Mouse (Mus musculus): ENCODE data around the gene Secisbp2. TPM values are rescaled to one million over a fixed set of nuclear protein-coding genes. Genes with fewer than 3 reads are reported as not detected.

The Secisbp2 gene
- polyA plus RNA-seq, 1 experiment from 2014 or later = 30.2 TPM

GRCm38 (mm10) chr13:51703893-51704292 is 52.4 kb downstream of the Secisbp2 start:
- ATAC-seq (replicated peaks; ENCODE audit: low FRiP score, low TSS enrichment, low read depth) = no peak
- 84% methylated on average over 5 of the region's 5 CpGs for WGBS

DNA sequence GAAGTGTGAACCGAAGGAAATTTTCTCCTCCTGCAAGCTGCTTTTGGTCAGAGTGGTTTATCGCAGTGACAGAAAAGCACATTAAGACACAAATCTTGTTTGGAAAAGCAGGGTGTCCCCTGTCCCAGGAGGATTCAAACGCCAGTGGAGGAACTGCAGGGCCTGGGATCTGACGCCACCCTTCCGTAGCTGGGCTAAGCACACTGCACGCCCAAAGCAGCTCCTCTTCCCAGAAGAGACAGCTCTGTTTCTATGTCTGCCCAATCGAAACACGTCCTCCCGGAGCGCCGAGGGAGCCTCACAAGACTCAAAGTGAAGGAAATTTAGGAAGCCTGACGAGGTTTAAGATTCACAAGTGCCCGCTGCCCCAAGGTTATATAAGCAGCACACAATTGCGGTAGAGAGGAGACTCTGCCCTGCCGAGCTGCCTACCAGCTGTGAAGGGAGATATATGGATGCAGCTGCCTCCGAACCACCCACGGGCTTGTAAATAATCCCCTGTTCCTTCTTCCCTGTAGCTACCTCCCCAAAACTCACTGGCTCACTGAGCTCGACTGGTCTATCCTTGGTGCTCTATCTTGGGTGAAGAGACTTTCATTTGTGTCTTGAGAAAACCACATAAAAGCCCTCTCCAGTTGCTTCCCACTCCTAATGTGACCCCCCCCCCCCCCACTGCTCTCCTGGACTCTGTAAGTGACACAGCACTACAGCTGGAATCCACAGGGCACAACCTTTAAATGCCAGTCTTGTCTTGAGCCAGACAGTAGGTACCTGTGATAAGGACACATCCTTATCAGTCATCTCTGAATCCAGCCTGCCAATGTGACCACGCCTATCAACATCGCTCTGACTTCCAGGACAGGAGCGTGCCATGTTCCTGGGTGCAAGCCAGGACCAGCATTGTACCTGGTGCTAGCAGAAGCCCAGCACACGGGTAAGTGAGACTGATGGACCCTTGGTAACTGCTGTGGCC is 54.7 kb downstream of the Secisbp2 start:
- 46% methylated on average over 22 of the region's 22 CpGs for WGBS
- no peak overlapping the region for H3K4me3 ChIP-seq (ENCODE audit: low read depth, low read length)
- no peaks in the 10 kb centered on the region for H3K27me3 ChIP-seq (replicated peaks; ENCODE audit: control insufficient read depth, insufficient read depth, low read length)
- H3K9ac ChIP-seq (ENCODE audit: low read length) = 0 out of 2 replicates have a peak overlapping the region, but pooled peaks have one; percentile 22
- no peaks in the 10 kb centered on the region for H3K36me3 ChIP-seq (ENCODE audit: control insufficient read depth, insufficient read depth, low read length)
- DNase-seq (ENCODE audit: low spot score) = peak; percentile 55
- H3K4me1 ChIP-seq (replicated peaks; ENCODE audit: control insufficient read depth, insufficient read depth, low read length) = 0 out of 2 replicates have a peak, but pooled peaks cover 6% of the 10 kb centered on the region
- H3K27ac ChIP-seq (ENCODE audit: low read depth) = no peak overlapping the region; the same call in 1 of the 2 replicates
- no peak for ATAC-seq (replicated peaks; ENCODE audit: low FRiP score, low TSS enrichment, low read depth)
- H3K4me2 ChIP-seq (ENCODE audit: low read length) = peak overlapping the region; percentile 41
- H3K9me3 ChIP-seq (ENCODE audit: control insufficient read depth, low read length) = no peaks in the 10 kb centered on the region

More at GRCm38 (mm10) chr13:51703893-51704292, 52.4 kb downstream of the Secisbp2 start:
- Histone ChIP-seq H3K9me3 (ENCODE audit: control insufficient read depth, low read length) (no peaks in the 10 kb centered on the region), H3K36me3 (ENCODE audit: control insufficient read depth, insufficient read depth, low read length) (no peaks in the 10 kb centered on the region), H3K27me3 (replicated peaks; ENCODE audit: control insufficient read depth, insufficient read depth, low read length) (no peaks in the 10 kb centered on the region), H3K4me3 (ENCODE audit: low read depth, low read length) (no peak overlapping the region), H3K4me1 (replicated peaks; ENCODE audit: control insufficient read depth, insufficient read depth, low read length) (0 out of 2 replicates have a peak, but pooled peaks cover 6% of the 10 kb centered on the region), H3K9ac (ENCODE audit: low read length) (no peak overlapping the region), H3K4me2 (ENCODE audit: low read length) (no peak overlapping the region), H3K27ac (ENCODE audit: low read depth) (no peak overlapping the region)
- DNase-seq (ENCODE audit: low spot score) = no peak

- no peak overlapping the region for H3K9ac ChIP-seq (ENCODE audit: low read length)
- DNase-seq (ENCODE audit: low spot score) (no peak), ATAC-seq (replicated peaks; ENCODE audit: low FRiP score, low TSS enrichment, low read depth) (no peak)
Observed at GRCm38 (mm10) chr13:51710738-51711137, 59.2 kb downstream of the Secisbp2 start.

DNA sequence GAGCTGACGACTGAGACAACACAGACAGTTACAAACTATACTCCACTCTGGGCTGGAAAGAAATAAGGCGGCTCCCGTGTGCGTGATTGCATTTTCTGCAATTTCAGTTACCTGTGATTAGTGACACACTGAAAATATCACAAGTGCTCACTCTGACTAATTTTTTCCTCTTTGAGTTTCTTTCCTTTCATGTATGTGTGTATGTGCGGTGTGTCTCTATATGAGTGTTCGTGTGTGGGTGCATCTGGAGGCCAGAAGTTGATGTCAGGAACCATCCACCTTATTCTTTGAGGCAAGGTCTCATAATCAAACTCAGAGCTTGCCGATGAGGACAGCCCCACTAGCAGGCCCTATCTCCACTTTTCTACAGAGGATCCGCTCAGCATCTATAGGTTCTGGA is 60.5 kb downstream of the Secisbp2 start:
- Histone ChIP-seq H3K9me3 (ENCODE audit: control insufficient read depth, low read length) (no peaks in the 10 kb centered on the region), H3K4me3 (ENCODE audit: low read depth, low read length) (no peak overlapping the region), H3K27ac (ENCODE audit: low read depth) (no peak overlapping the region), H3K9ac (ENCODE audit: low read length) (no peak overlapping the region), H3K36me3 (ENCODE audit: control insufficient read depth, insufficient read depth, low read length) (no peaks in the 10 kb centered on the region), H3K27me3 (replicated peaks; ENCODE audit: control insufficient read depth, insufficient read depth, low read length) (no peaks in the 10 kb centered on the region), H3K4me1 (replicated peaks; ENCODE audit: control insufficient read depth, insufficient read depth, low read length) (no peaks in the 10 kb centered on the region), H3K4me2 (ENCODE audit: low read length) (no peak overlapping the region)
- WGBS = 94% methylated on average over 8 of the region's 8 CpGs
- DNase-seq (ENCODE audit: low spot score) (no peak), ATAC-seq (replicated peaks; ENCODE audit: low FRiP score, low TSS enrichment, low read depth) (no peak)

More at GRCm38 (mm10) chr13:51710738-51711137, 59.2 kb downstream of the Secisbp2 start:
- 73% methylated on average over 7 of the region's 7 CpGs for WGBS
- Histone ChIP-seq H3K9me3 (ENCODE audit: control insufficient read depth, low read length) (no peaks in the 10 kb centered on the region), H3K4me1 (replicated peaks; ENCODE audit: control insufficient read depth, insufficient read depth, low read length) (0 out of 2 replicates have a peak, but pooled peaks cover 5% of the 10 kb centered on the region), H3K27ac (ENCODE audit: low read depth) (no peak overlapping the region), H3K4me3 (ENCODE audit: low read depth, low read length) (no peak overlapping the region), H3K4me2 (ENCODE audit: low read length) (no peak overlapping the region), H3K27me3 (replicated peaks; ENCODE audit: control insufficient read depth, insufficient read depth, low read length) (no peaks in the 10 kb centered on the region), H3K36me3 (ENCODE audit: control insufficient read depth, insufficient read depth, low read length) (no peaks in the 10 kb centered on the region)

DNA sequence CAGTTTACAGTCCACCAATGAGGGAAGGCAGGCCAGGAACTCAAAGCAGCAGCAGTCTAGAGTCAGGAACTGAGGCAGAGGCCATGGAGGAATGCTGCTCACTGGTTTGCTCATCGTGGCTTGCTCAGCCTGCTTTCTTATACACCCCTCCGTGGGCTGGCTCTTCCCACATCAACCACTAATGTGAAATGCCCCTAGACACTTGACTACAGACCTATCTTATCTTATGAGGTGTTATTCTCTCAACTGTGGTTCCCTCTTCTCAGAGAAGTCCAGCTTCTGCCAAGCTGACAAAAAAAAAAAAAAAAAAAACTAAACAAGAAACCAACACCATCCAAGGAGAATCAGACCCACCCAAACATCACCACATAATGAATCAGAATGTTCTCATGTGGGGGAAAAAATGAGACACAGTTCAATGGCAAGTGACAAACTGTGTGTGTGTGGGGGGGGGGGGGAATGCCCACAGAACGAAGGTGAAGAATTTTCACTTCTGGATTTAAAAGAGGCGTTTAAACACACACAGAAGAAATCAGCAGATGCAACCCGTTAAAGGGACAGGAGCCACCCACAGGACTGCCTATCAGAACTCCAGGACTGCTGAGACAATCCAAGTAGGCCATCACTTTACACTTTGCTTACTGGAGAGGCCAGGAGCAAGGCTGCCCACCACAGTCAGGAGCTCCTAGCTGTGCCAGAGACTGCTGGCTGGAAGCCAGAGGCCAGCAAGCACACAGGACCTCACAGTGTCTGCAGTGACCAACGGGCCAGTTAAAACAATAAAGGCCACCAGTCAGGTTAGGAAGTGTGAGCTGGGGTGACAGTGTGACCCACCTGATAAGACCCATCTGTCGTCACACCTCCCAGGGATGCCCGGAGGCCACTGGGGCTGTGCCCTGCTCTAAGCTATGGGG is 65.1 kb downstream of the Secisbp2 start:
- Histone ChIP-seq H3K36me3 (ENCODE audit: control insufficient read depth, insufficient read depth, low read length) (no peaks in the 10 kb centered on the region), H3K4me1 (replicated peaks; ENCODE audit: control insufficient read depth, insufficient read depth, low read length) (no peaks in the 10 kb centered on the region), H3K27me3 (replicated peaks; ENCODE audit: control insufficient read depth, insufficient read depth, low read length) (no peaks in the 10 kb centered on the region), H3K4me2 (ENCODE audit: low read length) (no peak overlapping the region), H3K4me3 (ENCODE audit: low read depth, low read length) (no peak overlapping the region), H3K27ac (ENCODE audit: low read depth) (no peak overlapping the region), H3K9me3 (ENCODE audit: control insufficient read depth, low read length) (no peaks in the 10 kb centered on the region), H3K9ac (ENCODE audit: low read length) (no peak overlapping the region)
- DNase-seq (ENCODE audit: low spot score) = no peak
- 69% methylated on average over 8 of the region's 8 CpGs for WGBS
- no peak for ATAC-seq (replicated peaks; ENCODE audit: low FRiP score, low TSS enrichment, low read depth)

DNA sequence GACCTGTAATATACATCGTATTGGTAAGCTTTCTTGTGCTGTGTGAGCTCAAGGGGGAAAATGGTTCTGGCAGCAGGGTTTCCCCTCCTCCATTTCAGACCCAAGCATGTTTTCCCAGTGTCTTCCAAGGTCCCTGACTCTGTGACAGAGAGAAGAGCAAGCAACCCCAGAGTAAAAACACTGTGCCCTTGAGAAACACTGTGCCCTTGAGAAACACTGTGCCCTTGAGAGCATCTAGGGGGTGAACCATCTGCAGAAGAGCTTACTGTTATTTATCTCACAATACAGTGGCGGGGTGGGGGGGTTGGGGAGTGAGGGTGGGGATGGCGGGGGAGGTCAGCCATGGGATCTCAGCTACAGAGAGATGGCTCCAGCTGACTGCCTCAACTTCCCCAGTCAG is 67.8 kb downstream of the Secisbp2 start:
- H3K9ac ChIP-seq (ENCODE audit: low read length) = no peak overlapping the region
- no peaks in the 10 kb centered on the region for H3K9me3 ChIP-seq (ENCODE audit: control insufficient read depth, low read length)
- no peaks in the 10 kb centered on the region for H3K4me1 ChIP-seq (replicated peaks; ENCODE audit: control insufficient read depth, insufficient read depth, low read length)
- WGBS = 83% methylated on average over 3 of the region's 3 CpGs
- no peaks in the 10 kb centered on the region for H3K36me3 ChIP-seq (ENCODE audit: control insufficient read depth, insufficient read depth, low read length)
- no peaks in the 10 kb centered on the region for H3K27me3 ChIP-seq (replicated peaks; ENCODE audit: control insufficient read depth, insufficient read depth, low read length)
- ATAC-seq (replicated peaks; ENCODE audit: low FRiP score, low TSS enrichment, low read depth) (no peak), DNase-seq (ENCODE audit: low spot score) (no peak)
- no peak overlapping the region for H3K27ac ChIP-seq (ENCODE audit: low read depth)
- no peak overlapping the region for H3K4me3 ChIP-seq (ENCODE audit: low read depth, low read length)
- no peak overlapping the region for H3K4me2 ChIP-seq (ENCODE audit: low read length)

GRCm38 (mm10) chr13:51720556-51720955 is 69.1 kb downstream of the Secisbp2 start:
- Histone ChIP-seq H3K4me2 (ENCODE audit: low read length) (no peak overlapping the region), H3K4me1 (replicated peaks; ENCODE audit: control insufficient read depth, insufficient read depth, low read length) (no peaks in the 10 kb centered on the region), H3K9me3 (ENCODE audit: control insufficient read depth, low read length) (no peaks in the 10 kb centered on the region), H3K4me3 (ENCODE audit: low read depth, low read length) (no peak overlapping the region), H3K9ac (ENCODE audit: low read length) (no peak overlapping the region), H3K27ac (ENCODE audit: low read depth) (no peak overlapping the region), H3K27me3 (replicated peaks; ENCODE audit: control insufficient read depth, insufficient read depth, low read length) (no peaks in the 10 kb centered on the region), H3K36me3 (ENCODE audit: control insufficient read depth, insufficient read depth, low read length) (no peaks in the 10 kb centered on the region)
- ATAC-seq (replicated peaks; ENCODE audit: low FRiP score, low TSS enrichment, low read depth) (no peak), DNase-seq (ENCODE audit: low spot score) (no peak)
- WGBS = 90% methylated on average over 4 of the region's 4 CpGs

DNA sequence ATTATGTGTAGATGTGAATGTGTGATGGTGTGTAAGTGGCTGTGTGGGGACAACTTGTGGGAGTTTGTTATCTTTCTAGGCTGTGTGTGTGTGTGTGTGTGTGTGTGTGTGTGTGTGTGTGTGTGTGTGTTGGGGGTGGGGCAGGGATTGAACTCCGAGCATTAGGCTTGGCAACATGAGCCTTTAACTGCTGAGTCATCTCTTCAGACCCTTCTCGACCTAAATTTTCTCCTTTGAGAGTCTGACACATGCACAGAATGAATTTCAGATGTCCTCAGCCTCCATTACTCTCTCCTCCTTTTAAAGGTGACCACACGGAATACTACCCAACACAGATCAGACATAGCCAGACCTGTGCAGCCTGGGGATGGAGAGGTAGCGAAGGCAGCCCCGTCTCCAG is 71.6 kb downstream of the Secisbp2 start:
- DNase-seq (ENCODE audit: low spot score) (no peak), ATAC-seq (replicated peaks; ENCODE audit: low FRiP score, low TSS enrichment, low read depth) (no peak)
- Histone ChIP-seq H3K27me3 (replicated peaks; ENCODE audit: control insufficient read depth, insufficient read depth, low read length) (no peaks in the 10 kb centered on the region), H3K4me1 (replicated peaks; ENCODE audit: control insufficient read depth, insufficient read depth, low read length) (no peaks in the 10 kb centered on the region), H3K4me3 (ENCODE audit: low read depth, low read length) (no peak overlapping the region), H3K36me3 (ENCODE audit: control insufficient read depth, insufficient read depth, low read length) (no peaks in the 10 kb centered on the region), H3K9ac (ENCODE audit: low read length) (no peak overlapping the region), H3K27ac (ENCODE audit: low read depth) (no peak overlapping the region), H3K9me3 (ENCODE audit: control insufficient read depth, low read length) (no peaks in the 10 kb centered on the region), H3K4me2 (ENCODE audit: low read length) (no peak overlapping the region)
- 67% methylated on average over 5 of the region's 5 CpGs for WGBS
